In genomic region chr4:59805968-59806878, GRCm38 (mm10) we compare ENCODE assay signal across 8 mouse cellular contexts. TPM values are rescaled to one million over a fixed set of nuclear protein-coding genes. Genes with fewer than 3 reads are reported as not detected.
DNase-seq lines count a peak whose midpoint lies in the region; ATAC-seq and TF ChIP-seq lines count a peak whose summit lies in the region.

No protein-coding gene starts in this region.

- H3K4me1 ChIP-seq in heart, embryonic 10.5 days = peaks cover 20% of the 10 kb centered on the region
- peaks cover 8% of the 10 kb centered on the region; the same call in 1 of the 2 replicates for H3K4me1 ChIP-seq in kidney, embryonic 14.5 days (ENCODE audit: control insufficient read depth, insufficient read depth, low read length)
- peaks cover 3% of the 10 kb centered on the region for H3K4me1 ChIP-seq in olfactory bulb, adult 2 months (ENCODE audit: control insufficient read depth, insufficient read depth, low read length)

- DNase-seq in embryo, embryonic 10.5 days (ENCODE audit: low spot score) = peak; percentile 75
- peak; percentile 81 for DNase-seq in heart, embryonic 10.5 days (ENCODE audit: low spot score)
- peak; percentile 50 for DNase-seq in lung, postnatal 10 days
- DNase-seq in right cerebral cortex, adult 18-20 months = no peak

- peak overlapping the region; percentile 96 for H3K4me2 ChIP-seq in kidney, embryonic 14.5 days (replicated peaks; ENCODE audit: low read depth, low read length)

- peak overlapping the region; percentile 94 for H3K27ac ChIP-seq in heart, embryonic 10.5 days
- H3K27ac ChIP-seq in kidney, embryonic 14.5 days (ENCODE audit: low read depth, low read length) = peak overlapping the region; percentile 74; the same call in 1 of the 2 replicates
- peak overlapping the region; percentile 78 for H3K27ac ChIP-seq in olfactory bulb, adult 2 months (ENCODE audit: insufficient read depth, low read depth, low read length)

- no peak for TF ChIP-seq CTCF in C2C12 (IDR thresholded peaks at IDR 0.05; ENCODE audit: control insufficient read depth, insufficient read depth, insufficient read length)
- TF ChIP-seq CTCF in olfactory bulb, adult 2 months (IDR thresholded peaks at IDR 0.05; ENCODE audit: insufficient read depth, low read depth, low read length) = no peak

- peak; percentile 55 for ATAC-seq in activated CD4-positive, CD25-positive, alpha-beta regulatory T cell, adult 4 months
- peak; percentile 75 for ATAC-seq in kidney, embryonic 14.5 days (ENCODE audit: low FRiP score, low TSS enrichment)

- peaks cover 12% of the 10 kb centered on the region for H3K79me2 ChIP-seq in C2C12 (ENCODE audit: control insufficient read depth, insufficient read depth)

- H3K79me3 ChIP-seq in C2C12 (ENCODE audit: low read depth) = peaks cover 4% of the 10 kb centered on the region

- 0% methylated on average over 58 of the region's 58 CpGs for WGBS in heart, embryonic 10.5 days
- under 1% methylated on average over 49 of the region's 58 CpGs for WGBS in kidney, embryonic 14.5 days
- under 1% methylated on average over 58 of the region's 58 CpGs for WGBS in olfactory bulb, adult 2 months

- no peaks in the 10 kb centered on the region for H3K27me3 ChIP-seq in C2C12 (ENCODE audit: control insufficient read depth, insufficient read depth, insufficient read length)
- no peaks in the 10 kb centered on the region for H3K27me3 ChIP-seq in heart, embryonic 10.5 days (ENCODE audit: insufficient read depth, poor library complexity, severe bottlenecking)
- H3K27me3 ChIP-seq in kidney, embryonic 14.5 days (ENCODE audit: control insufficient read depth, insufficient read depth, low read length) = no peaks in the 10 kb centered on the region

- peak overlapping the region; percentile 80 for H3K9ac ChIP-seq in kidney, embryonic 14.5 days (ENCODE audit: low read depth, low read length)

- H3ac ChIP-seq in C2C12 (ENCODE audit: control insufficient read depth, insufficient read length, low read depth) = peak overlapping the region; percentile 84

- no peak for TF ChIP-seq POLR2A in olfactory bulb, adult 2 months (IDR thresholded peaks at IDR 0.05; ENCODE audit: insufficient read depth, low read depth, low read length)

- H3K4me3 ChIP-seq in C2C12 (ENCODE audit: insufficient read depth, poor library complexity, severe bottlenecking) = peak overlapping the region; percentile 68
- peak overlapping the region; percentile 99 for H3K4me3 ChIP-seq in heart, embryonic 10.5 days
- peak overlapping the region; percentile 75 for H3K4me3 ChIP-seq in kidney, embryonic 14.5 days (ENCODE audit: low read length)
- peak overlapping the region; percentile 98 for H3K4me3 ChIP-seq in olfactory bulb, adult 2 months (ENCODE audit: insufficient read depth, low read depth, low read length)

- no peaks in the 10 kb centered on the region for H3K9me3 ChIP-seq in heart, embryonic 10.5 days
- no peaks in the 10 kb centered on the region for H3K9me3 ChIP-seq in kidney, embryonic 14.5 days (ENCODE audit: control insufficient read depth, low read length)

- H3K36me3 ChIP-seq in C2C12 (ENCODE audit: control insufficient read depth, insufficient read depth) = no peaks in the 10 kb centered on the region
- H3K36me3 ChIP-seq in heart, embryonic 10.5 days = no peaks in the 10 kb centered on the region
- H3K36me3 ChIP-seq in kidney, embryonic 14.5 days (ENCODE audit: control insufficient read depth, insufficient read depth, low read length) = no peaks in the 10 kb centered on the region

TF ChIP-seq in C2C12, 6 proteins besides CTCF, POLR2A, EP300 and RAD21:
- TF ChIP-seq FOSL1 (IDR thresholded peaks at IDR 0.05; ENCODE audit: insufficient read depth, low read length, poor library complexity, severe bottlenecking) (no peak), MYOD1 (IDR thresholded peaks at IDR 0.05; ENCODE audit: control insufficient read depth, insufficient read length, low read depth) (peak; percentile 15), USF1 (IDR thresholded peaks at IDR 0.05; ENCODE audit: low read depth) (peak; percentile 70)
TF ChIP-seq in C2C12: peak in this region for 2.

RNA-seq across cellular contexts. Expression of gene Snx30, which starts 0.6 kb away (rescaled TPM):
- 3.5 TPM for polyA plus RNA-seq in C2C12 (2012; fragmentation: generic; extraction: Trizol)
- polyA plus RNA-seq in activated CD4-positive, CD25-positive, alpha-beta regulatory T cell, adult 4 months (2017; shearing (Covaris generic)) = 1 to 10 TPM; 1.6 to 1.9 TPM
- polyA plus RNA-seq in heart, embryonic 10.5 days (2016; fragmentation: Nextera tagmentation; extraction: Ambion mirVana) = 5.2 and 8.1 TPM in 2 replicates
- polyA plus RNA-seq in kidney, embryonic 14.5 days (2014; fragmentation: Nextera tagmentation; extraction: Ambion mirVana) = 7.9 and 12.1 TPM in 2 replicates
- not detected in 2 replicates for polyA plus RNA-seq in olfactory bulb, adult 2 months (2012; ENCODE audit: insufficient read depth, insufficient read length, low replicate concordance, missing spikeins)

RNA-seq across cellular contexts. Expression of gene Inip, which starts 4.8 kb away (rescaled TPM):
- 12.9 TPM for polyA plus RNA-seq in C2C12 (2012; fragmentation: generic; extraction: Trizol)
- polyA plus RNA-seq in activated CD4-positive, CD25-positive, alpha-beta regulatory T cell, adult 4 months (2017; shearing (Covaris generic)) = 10 to 100 TPM; 37.2 to 44.7 TPM
- polyA plus RNA-seq in heart, embryonic 10.5 days (2016; fragmentation: Nextera tagmentation; extraction: Ambion mirVana) = 56.9 and 57.5 TPM in 2 replicates
- 55.5 and 69.3 TPM in 2 replicates for polyA plus RNA-seq in kidney, embryonic 14.5 days (2014; fragmentation: Nextera tagmentation; extraction: Ambion mirVana)
- polyA plus RNA-seq in olfactory bulb, adult 2 months (2012; ENCODE audit: insufficient read depth, insufficient read length, low replicate concordance, missing spikeins) = not detected in 2 replicates
